Mouse (Mus musculus): Measurements from ENCODE around the gene Prpsap1. TPM values are rescaled to one million over a fixed set of nuclear protein-coding genes. Genes with fewer than 3 reads are reported as not detected.

The Prpsap1 gene
- polyA plus RNA-seq, 1 experiment: 451 TPM

DNA sequence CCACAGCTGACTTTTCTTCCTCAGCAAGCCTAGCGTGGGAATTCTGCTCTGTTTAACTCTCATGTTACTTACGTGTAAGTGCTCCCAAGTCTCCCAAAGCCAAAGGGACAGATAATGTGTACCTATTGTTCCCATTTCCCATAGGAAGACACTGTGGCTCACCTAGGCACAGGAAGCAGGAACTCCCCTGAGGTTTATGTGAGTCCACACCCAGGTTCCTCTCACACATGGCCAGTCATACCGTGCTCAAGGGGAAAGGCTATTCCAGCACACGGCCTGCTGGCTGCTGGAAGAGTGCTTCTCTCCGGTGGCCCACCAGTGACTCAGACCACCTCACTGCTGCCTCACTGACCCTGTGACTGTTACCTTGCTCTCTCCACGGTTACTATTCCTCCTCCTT is 72.9 kb downstream of the Prpsap1 start:
- Histone ChIP-seq H3K4me3 (ENCODE audit: low read depth, low read length) (no peak overlapping the region), H3K36me3 (ENCODE audit: control insufficient read depth, insufficient read depth, low read length) (no peaks in the 10 kb centered on the region), H3K27me3 (ENCODE audit: control insufficient read depth, insufficient read depth, low read length) (no peaks in the 10 kb centered on the region), H3K4me1 (ENCODE audit: control insufficient read depth, insufficient read depth, insufficient read length, low read length) (peaks cover 25% of the 10 kb centered on the region), H3K27ac (ENCODE audit: insufficient read depth, low read depth, low read length) (0 out of 2 replicates have a peak overlapping the region, but pooled peaks have one; percentile 32)
- no peak for TF ChIP-seq POLR2A (IDR thresholded peaks at IDR 0.05; ENCODE audit: low read depth, low read length)
- TF ChIP-seq CTCF (IDR thresholded peaks at IDR 0.05; ENCODE audit: extremely low read depth, insufficient read length, insufficient replicate concordance, low read depth, low read length): no peak
- whole genome bisulfite sequencing: 67% methylated on average over 6 of the region's 6 CpGs

Other genes starting within 250 kb of the Prpsap1 start
- gene Srp68, start 220.0 kb downstream of the Prpsap1 start, polyA plus RNA-seq (2012; rRNA removed): 21.2 and 39.0 TPM in 2 replicates
- gene Galr2, start 213.3 kb downstream of the Prpsap1 start, polyA plus RNA-seq (2012; rRNA removed): 3.1 and 9.5 TPM in 2 replicates
- gene Exoc7, start 187.0 kb downstream of the Prpsap1 start, polyA plus RNA-seq (2012; rRNA removed): 12.2 and 24.1 TPM in 2 replicates
- 0.17 and 0.19 TPM in 2 replicates for gene Foxj1, start 158.8 kb downstream of the Prpsap1 start, polyA plus RNA-seq (2012; rRNA removed)
- 1.4 and 2.3 TPM in 2 replicates for gene Rnf157, start 81.2 kb downstream of the Prpsap1 start, polyA plus RNA-seq (2012; rRNA removed)
- gene Ubald2, start 60.1 kb downstream of the Prpsap1 start, polyA plus RNA-seq (2012; rRNA removed): 192 and 574 TPM in 2 replicates
- gene Qrich2, start 28.0 kb downstream of the Prpsap1 start, polyA plus RNA-seq (2012; rRNA removed): 0.01 and 0.13 TPM in 2 replicates
- 19.5 and 47.9 TPM in 2 replicates for gene Sphk1, start 36.7 kb upstream of the Prpsap1 start, polyA plus RNA-seq (2012; rRNA removed)
- 7.2 and 7.9 TPM in 2 replicates for gene Ube2o, start 87.2 kb upstream of the Prpsap1 start, polyA plus RNA-seq (2012; rRNA removed)
- gene Aanat, start 92.2 kb upstream of the Prpsap1 start, polyA plus RNA-seq (2012; rRNA removed): not detected in 2 replicates
- gene Rhbdf2, start 132.8 kb upstream of the Prpsap1 start, polyA plus RNA-seq (2012; rRNA removed): 25.3 and 40.8 TPM in 2 replicates
- gene Prcd, start 159.3 kb upstream of the Prpsap1 start, polyA plus RNA-seq (2012; rRNA removed): 0.30 TPM in 1 of 2 replicates, not detected in the other
- 14.2 and 23.7 TPM in 2 replicates for gene Cygb, start 160.1 kb upstream of the Prpsap1 start, polyA plus RNA-seq (2012; rRNA removed)

Data from small intestine, adult 2 months (tissue).